Mouse (Mus musculus): ENCODE measurements around the gene Tnfrsf18. TPM values are rescaled to one million over a fixed set of nuclear protein-coding genes. Genes with fewer than 3 reads are reported as not detected.

The Tnfrsf18 gene
- polyA plus RNA-seq, 1 experiment, result 2.9 TPM

DNA sequence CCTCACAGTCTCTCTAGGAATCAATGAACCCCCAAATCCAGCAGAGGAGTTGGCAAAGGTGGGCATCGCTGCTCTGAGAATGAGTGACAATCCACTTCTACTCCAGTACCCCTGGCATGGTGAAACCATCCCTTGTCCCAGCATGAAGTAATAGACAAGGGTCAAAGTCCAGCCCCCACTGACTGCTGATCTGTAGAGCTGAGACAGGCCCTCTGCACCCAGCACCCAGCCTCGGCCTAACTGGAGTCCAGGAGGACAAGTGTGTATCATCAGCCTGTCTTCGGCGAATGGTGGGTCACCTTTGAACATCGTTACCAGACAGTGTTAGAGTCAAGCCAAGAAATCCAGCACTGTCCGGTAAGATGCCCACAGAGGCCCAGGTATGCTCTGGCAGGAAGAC, 28.6 kb downstream of the Tnfrsf18 start:
- Histone ChIP-seq H3K4me1 (peaks cover 39% of the 10 kb centered on the region), H3K27me3 (replicated peaks) (peaks cover 57% of the 10 kb centered on the region), H3K4me3 (replicated peaks) (no peak overlapping the region), H3K9me3 (no peaks in the 10 kb centered on the region), H3K36me3 (replicated peaks; ENCODE audit: low read length) (no peaks in the 10 kb centered on the region)
- TF ChIP-seq FLI1 (IDR thresholded peaks at IDR 0.05; ENCODE audit: low read length), result no peak
- TF ChIP-seq GATA1 (IDR thresholded peaks at IDR 0.05; ENCODE audit: borderline replicate concordance, low read length), result no peak

DNA sequence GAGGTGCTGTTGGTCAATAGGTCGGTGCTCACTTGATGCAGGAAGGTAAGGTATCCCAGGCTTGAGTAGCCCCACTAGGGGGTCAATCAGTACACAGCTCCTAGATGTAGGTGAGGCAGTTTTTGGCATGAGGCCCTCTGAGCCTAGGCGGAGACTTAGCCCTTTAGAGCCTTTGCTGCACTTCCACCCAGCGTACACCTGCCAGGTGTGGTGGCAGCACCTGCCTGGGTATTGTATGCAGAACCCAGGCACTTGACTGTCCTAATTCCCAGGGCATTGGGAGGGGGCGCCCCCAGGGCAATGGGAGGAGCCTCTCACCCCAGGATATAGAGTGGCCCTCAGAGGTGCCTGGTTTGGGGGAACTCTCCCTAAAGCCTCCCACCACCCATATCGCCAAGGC, 29.2 kb downstream of the Tnfrsf18 start:
- no peak for TF ChIP-seq FLI1 (IDR thresholded peaks at IDR 0.05; ENCODE audit: low read length)
- TF ChIP-seq GATA1 (IDR thresholded peaks at IDR 0.05; ENCODE audit: borderline replicate concordance, low read length), result no peak
- no peaks in the 10 kb centered on the region for H3K36me3 ChIP-seq (replicated peaks; ENCODE audit: low read length)
- H3K4me1 ChIP-seq, result peaks cover 33% of the 10 kb centered on the region
- H3K27me3 ChIP-seq (replicated peaks), result peaks cover 63% of the 10 kb centered on the region
- H3K9me3 ChIP-seq, result no peaks in the 10 kb centered on the region
- H3K4me3 ChIP-seq (replicated peaks), result no peak overlapping the region

- no peak for TF ChIP-seq FLI1 (IDR thresholded peaks at IDR 0.05; ENCODE audit: low read length)
- no peaks in the 10 kb centered on the region for H3K9me3 ChIP-seq
Observed at GRCm38 (mm10) chr4:156057702-156058101, 31.7 kb downstream of the Tnfrsf18 start.

GRCm38 (mm10) chr4:156058826-156059225, 32.9 kb downstream of the Tnfrsf18 start:
- Histone ChIP-seq H3K4me1 (peaks cover 6% of the 10 kb centered on the region), H3K27me3 (replicated peaks) (peaks cover 81% of the 10 kb centered on the region), H3K9me3 (no peaks in the 10 kb centered on the region), H3K4me3 (replicated peaks) (no peak overlapping the region), H3K36me3 (replicated peaks; ENCODE audit: low read length) (no peaks in the 10 kb centered on the region)
- no peak for TF ChIP-seq FLI1 (IDR thresholded peaks at IDR 0.05; ENCODE audit: low read length)
- no peak for TF ChIP-seq GATA1 (IDR thresholded peaks at IDR 0.05; ENCODE audit: borderline replicate concordance, low read length)

More at GRCm38 (mm10) chr4:156057702-156058101, 31.7 kb downstream of the Tnfrsf18 start:
- Histone ChIP-seq H3K4me1 (peaks cover 11% of the 10 kb centered on the region), H3K27me3 (replicated peaks) (peaks cover 76% of the 10 kb centered on the region), H3K4me3 (replicated peaks) (no peak overlapping the region), H3K36me3 (replicated peaks; ENCODE audit: low read length) (no peaks in the 10 kb centered on the region)

DNA sequence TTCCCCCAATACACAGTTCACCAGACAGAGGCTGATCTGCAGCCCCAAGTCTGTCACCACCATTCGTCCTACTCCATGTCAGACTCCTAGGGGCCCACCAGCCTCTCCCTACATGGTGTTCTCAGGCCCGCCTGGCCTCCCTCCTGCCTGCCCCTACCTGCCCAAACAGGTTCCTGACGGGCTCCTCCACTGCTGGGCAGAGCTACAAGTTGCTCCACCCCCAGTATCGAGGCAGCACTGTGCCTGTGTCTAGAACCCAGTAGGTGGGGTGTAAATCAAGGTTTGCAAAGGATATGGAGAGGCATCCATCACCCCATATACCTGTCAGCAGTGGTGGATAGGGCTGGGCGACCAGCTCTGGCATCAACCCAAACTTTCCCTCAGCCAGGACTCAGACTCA, 33.3 kb downstream of the Tnfrsf18 start, which contains the start of gene Ttll10:
Gene Ttll10 (minus strand): TSS at position 154 of the 400 bp plus-strand sequence.
- peaks cover 3% of the 10 kb centered on the region; the same call in 1 of the 2 replicates for H3K4me1 ChIP-seq
- H3K36me3 ChIP-seq (replicated peaks; ENCODE audit: low read length), result no peaks in the 10 kb centered on the region
- no peaks in the 10 kb centered on the region for H3K9me3 ChIP-seq
- TF ChIP-seq GATA1 (IDR thresholded peaks at IDR 0.05; ENCODE audit: borderline replicate concordance, low read length), result no peak
- no peak for TF ChIP-seq FLI1 (IDR thresholded peaks at IDR 0.05; ENCODE audit: low read length)
- H3K4me3 ChIP-seq (replicated peaks), result no peak within 1 kb of the TSS
- H3K27me3 ChIP-seq (replicated peaks), result peaks cover 83% of the 10 kb centered on the region

GRCm38 (mm10) chr4:156059713-156060112, 33.7 kb downstream of the Tnfrsf18 start:
- Histone ChIP-seq H3K36me3 (replicated peaks; ENCODE audit: low read length) (no peaks in the 10 kb centered on the region), H3K9me3 (no peaks in the 10 kb centered on the region), H3K27me3 (replicated peaks) (peaks cover 82% of the 10 kb centered on the region), H3K4me1 (peaks cover 3% of the 10 kb centered on the region; the same call in 1 of the 2 replicates), H3K4me3 (replicated peaks) (no peak overlapping the region)
- no peak for TF ChIP-seq FLI1 (IDR thresholded peaks at IDR 0.05; ENCODE audit: low read length)
- no peak for TF ChIP-seq GATA1 (IDR thresholded peaks at IDR 0.05; ENCODE audit: borderline replicate concordance, low read length)

DNA sequence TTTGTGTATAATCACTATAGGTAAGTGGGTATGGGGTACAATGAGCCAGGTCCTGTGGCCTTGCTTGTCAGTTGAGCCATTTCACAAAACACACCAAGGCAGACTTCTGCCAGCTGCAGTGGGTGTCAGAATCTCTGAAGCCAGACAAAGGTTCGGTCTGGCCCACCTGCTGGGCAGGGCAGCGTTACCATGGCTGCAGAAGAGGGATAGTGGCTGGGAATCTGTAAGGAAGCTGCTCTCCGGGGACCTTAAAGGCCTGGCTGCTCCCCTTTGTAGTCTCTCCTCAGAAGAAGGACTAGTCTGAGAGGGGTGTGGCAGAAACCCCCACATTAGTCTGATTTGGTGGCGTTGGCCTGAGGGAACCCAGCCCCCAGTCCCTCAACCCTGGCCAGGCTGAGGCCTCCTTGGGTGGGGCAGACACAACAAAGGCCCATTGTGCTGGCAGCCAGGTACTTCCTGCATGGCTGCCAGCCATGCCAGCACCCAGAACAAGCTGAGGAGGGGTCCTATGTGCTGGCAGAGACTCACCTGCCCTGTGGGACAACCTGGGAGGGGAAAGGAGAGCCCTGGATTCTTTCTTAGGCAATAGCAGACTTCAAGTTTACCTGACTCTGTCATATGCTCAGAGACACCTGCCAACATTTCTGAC, 38.0 kb downstream of the Tnfrsf18 start:
- no peak for TF ChIP-seq FLI1 (IDR thresholded peaks at IDR 0.05; ENCODE audit: low read length)
- TF ChIP-seq GATA1 (IDR thresholded peaks at IDR 0.05; ENCODE audit: borderline replicate concordance, low read length), result no peak
- Histone ChIP-seq H3K9me3 (no peaks in the 10 kb centered on the region), H3K27me3 (replicated peaks) (peaks cover 51% of the 10 kb centered on the region), H3K36me3 (replicated peaks; ENCODE audit: low read length) (no peaks in the 10 kb centered on the region), H3K4me1 (peaks cover 18% of the 10 kb centered on the region), H3K4me3 (replicated peaks) (no peak overlapping the region)

- Histone ChIP-seq H3K4me1 (peaks cover 19% of the 10 kb centered on the region), H3K4me3 (replicated peaks) (no peak overlapping the region), H3K27me3 (replicated peaks) (peaks cover 45% of the 10 kb centered on the region), H3K36me3 (replicated peaks; ENCODE audit: low read length) (no peaks in the 10 kb centered on the region), H3K9me3 (no peaks in the 10 kb centered on the region)
- TF ChIP-seq FLI1 (IDR thresholded peaks at IDR 0.05; ENCODE audit: low read length) (no peak), GATA1 (IDR thresholded peaks at IDR 0.05; ENCODE audit: borderline replicate concordance, low read length) (no peak)
Observed at GRCm38 (mm10) chr4:156064510-156064897, 38.5 kb downstream of the Tnfrsf18 start.

DNA sequence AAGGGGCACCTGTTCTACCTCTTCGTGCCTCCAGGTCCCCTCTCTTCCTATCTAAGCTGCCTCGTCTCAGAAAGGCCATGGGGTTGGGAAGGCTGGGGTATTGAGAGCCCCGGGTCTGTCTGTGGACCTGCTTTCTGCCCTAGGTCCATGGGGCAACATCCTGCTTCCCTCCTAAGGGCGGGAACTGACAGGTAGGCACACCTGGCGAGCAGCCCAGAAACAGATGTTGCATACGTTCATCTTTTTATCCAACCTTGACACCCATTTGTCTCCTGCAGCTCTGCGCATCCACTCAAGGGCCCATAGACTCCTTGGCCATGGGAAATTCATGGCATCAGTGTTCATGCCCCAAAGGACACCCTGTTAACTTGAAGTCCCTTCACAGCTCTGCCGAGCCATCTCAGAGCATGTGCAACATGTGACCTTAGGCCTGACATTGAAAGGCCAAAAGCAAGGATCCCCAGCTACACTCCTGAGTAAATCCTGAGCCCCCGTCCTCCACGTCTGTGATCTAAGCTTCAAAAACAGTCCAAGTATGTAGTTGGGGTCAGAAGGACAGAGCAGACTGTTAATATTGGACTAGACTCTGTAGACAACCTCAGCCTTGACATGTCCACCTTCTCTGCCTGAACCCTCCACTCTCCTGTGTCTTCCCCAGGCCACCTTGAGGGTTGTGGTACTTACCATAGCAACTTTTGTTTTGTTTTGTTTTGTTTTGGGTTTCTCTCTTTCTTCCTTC, 39.4 kb downstream of the Tnfrsf18 start:
- no peak for TF ChIP-seq GATA1 (IDR thresholded peaks at IDR 0.05; ENCODE audit: borderline replicate concordance, low read length)
- TF ChIP-seq FLI1 (IDR thresholded peaks at IDR 0.05; ENCODE audit: low read length), result no peak
- Histone ChIP-seq H3K36me3 (replicated peaks; ENCODE audit: low read length) (no peaks in the 10 kb centered on the region), H3K4me1 (peaks cover 26% of the 10 kb centered on the region), H3K9me3 (no peaks in the 10 kb centered on the region), H3K4me3 (replicated peaks) (no peak overlapping the region), H3K27me3 (replicated peaks) (peaks cover 41% of the 10 kb centered on the region)

Measured in megakaryocyte, embryonic 14.5 days (primary cell).